Mouse (Mus musculus): ENCODE results near the gene Mob2. TPM values are rescaled to one million over a fixed set of nuclear protein-coding genes. Genes with fewer than 3 reads are reported as not detected.

Mob2 gene
- polyA plus RNA-seq, 1 experiment from 2014 or later = 64.4 TPM

DNA sequence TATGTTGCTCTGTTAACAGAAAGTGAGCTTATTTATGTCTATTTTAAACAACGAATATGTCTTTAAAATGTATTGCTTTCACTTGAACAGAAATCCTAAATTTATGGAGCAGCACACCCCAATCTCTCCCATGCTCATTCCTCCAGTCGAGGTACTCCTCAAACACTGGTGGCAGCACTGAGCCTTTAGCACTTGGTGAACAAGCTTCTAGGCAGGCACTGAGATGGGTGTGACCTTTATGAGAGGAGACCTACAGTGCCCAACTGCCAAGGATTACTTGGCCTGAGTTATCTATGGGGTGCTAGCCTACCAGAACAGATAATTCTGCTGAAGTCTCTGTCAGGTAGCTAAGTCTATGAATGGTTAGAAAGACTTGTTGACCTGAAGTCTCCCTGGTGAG lies 41.2 kb downstream of the Mob2 start:
- Histone ChIP-seq H3K4me2 (ENCODE audit: low read depth, low read length) (no peak overlapping the region), H3K9me3 (ENCODE audit: control insufficient read depth, low read length) (no peaks in the 10 kb centered on the region), H3K27me3 (replicated peaks; ENCODE audit: control insufficient read depth, insufficient read depth, low read length) (no peaks in the 10 kb centered on the region), H3K36me3 (ENCODE audit: control insufficient read depth, insufficient read depth, low read length) (no peaks in the 10 kb centered on the region), H3K4me1 (ENCODE audit: control insufficient read depth, insufficient read depth, low read length) (peaks cover 25% of the 10 kb centered on the region), H3K27ac (ENCODE audit: low read length) (no peak overlapping the region), H3K9ac (ENCODE audit: low read depth, low read length) (no peak overlapping the region), H3K4me3 (ENCODE audit: low read length) (no peak overlapping the region)
- ATAC-seq = 0 out of 2 replicates have a peak, but pooled peaks have one; percentile 34
- 49% methylated on average over 2 of the region's 2 CpGs for WGBS

DNA sequence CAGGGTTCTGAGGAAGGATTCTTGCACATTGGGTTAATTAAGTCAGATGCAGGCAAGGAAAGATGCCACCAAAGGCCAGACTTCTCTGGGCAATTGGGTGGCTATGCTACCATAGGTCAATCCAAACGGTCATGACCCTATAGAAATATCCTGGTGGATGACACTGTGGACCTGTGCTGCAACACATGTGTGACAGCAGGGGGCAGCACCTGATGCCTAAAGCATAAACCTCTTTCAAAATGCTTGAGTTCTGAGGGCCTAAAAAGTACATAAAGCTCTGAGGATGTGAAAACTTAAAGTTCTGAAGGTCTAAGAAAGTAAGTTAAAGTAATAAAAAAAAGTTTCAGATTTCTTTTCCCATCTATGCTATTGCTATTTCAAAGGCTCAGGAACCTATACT lies 44.3 kb downstream of the Mob2 start:
- no peaks in the 10 kb centered on the region for H3K27me3 ChIP-seq (replicated peaks; ENCODE audit: control insufficient read depth, insufficient read depth, low read length)
- ATAC-seq = peak; percentile 58
- H3K27ac ChIP-seq (ENCODE audit: low read length) = no peak overlapping the region
- H3K9ac ChIP-seq (ENCODE audit: low read depth, low read length) = no peak overlapping the region
- no peak overlapping the region for H3K4me2 ChIP-seq (ENCODE audit: low read depth, low read length)
- H3K9me3 ChIP-seq (ENCODE audit: control insufficient read depth, low read length) = no peaks in the 10 kb centered on the region
- no peak overlapping the region for H3K4me3 ChIP-seq (ENCODE audit: low read length)
- peaks cover 24% of the 10 kb centered on the region for H3K4me1 ChIP-seq (ENCODE audit: control insufficient read depth, insufficient read depth, low read length)
- WGBS = 60% methylated on average over 1 of the region's 1 CpGs
- no peaks in the 10 kb centered on the region for H3K36me3 ChIP-seq (ENCODE audit: control insufficient read depth, insufficient read depth, low read length)

DNA sequence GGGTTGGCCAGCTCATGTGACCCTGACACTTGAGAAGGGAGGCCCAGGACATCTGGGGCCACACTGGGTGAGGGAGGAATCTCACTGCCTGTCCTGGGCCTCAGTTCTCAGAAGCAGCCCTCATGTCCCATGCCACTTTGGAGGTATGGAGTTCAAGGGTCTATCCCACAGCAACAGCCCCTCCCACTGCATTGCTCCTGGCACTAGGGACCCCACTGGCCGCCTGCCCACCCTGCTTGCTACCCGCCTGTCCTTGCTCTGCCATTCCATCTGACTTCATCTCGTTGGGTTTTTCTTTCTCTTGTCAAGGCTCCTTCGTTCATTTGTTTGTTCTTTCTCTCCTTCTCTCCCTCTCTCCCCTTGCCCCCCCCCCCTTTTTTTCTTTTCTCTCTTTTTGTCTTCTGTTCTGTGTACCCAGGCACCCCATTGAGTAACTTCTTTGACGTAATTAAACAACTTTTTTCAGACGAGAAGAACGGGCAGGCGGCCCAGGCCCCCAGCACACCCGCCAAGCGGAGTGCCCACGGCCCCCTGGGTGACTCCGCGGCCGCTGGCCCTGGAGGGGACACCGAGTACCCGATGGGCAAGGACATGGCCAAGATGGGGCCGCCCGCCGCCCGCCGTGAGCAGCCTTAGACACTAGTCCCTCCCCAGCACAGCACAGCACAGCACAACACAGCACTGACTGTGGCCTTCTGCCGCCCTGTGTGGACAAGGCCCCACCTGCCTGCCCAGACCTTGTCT lies 59.1 kb downstream of the Mob2 start:
- WGBS = 83% methylated on average over 22 of the region's 22 CpGs

DNA sequence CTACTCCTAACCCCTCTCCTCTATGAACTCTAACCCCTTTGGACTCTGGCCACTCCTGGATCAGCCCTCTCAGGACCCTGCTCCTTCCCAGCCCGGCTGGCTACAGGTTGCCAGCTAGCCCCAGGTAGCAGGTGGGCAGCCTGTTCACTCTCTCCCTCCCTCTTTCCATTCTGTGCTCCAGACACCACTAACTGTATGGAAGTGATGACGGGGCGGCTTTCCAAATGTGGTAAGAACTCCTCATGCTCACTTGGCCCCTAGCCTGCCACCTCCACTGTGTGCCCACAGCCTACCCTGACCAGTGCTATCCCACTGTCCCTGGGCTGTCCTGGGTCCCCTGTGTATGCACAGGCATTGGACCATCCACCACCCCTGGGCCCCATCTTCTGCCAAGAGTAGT lies 60.2 kb downstream of the Mob2 start:
- Histone ChIP-seq H3K27ac (ENCODE audit: low read length) (no peak overlapping the region), H3K4me1 (ENCODE audit: control insufficient read depth, insufficient read depth, low read length) (no peaks in the 10 kb centered on the region), H3K4me3 (ENCODE audit: low read length) (no peak overlapping the region), H3K27me3 (replicated peaks; ENCODE audit: control insufficient read depth, insufficient read depth, low read length) (no peaks in the 10 kb centered on the region), H3K9me3 (ENCODE audit: control insufficient read depth, low read length) (no peaks in the 10 kb centered on the region), H3K36me3 (ENCODE audit: control insufficient read depth, insufficient read depth, low read length) (no peaks in the 10 kb centered on the region), H3K9ac (ENCODE audit: low read depth, low read length) (no peak overlapping the region), H3K4me2 (ENCODE audit: low read depth, low read length) (no peak overlapping the region)
- 92% methylated on average over 3 of the region's 3 CpGs for WGBS
- no peak for ATAC-seq

More for the DNA sequence above, 59.1 kb downstream of the Mob2 start:
- peak; percentile 24; the same call in 1 of the 2 replicates for ATAC-seq
- no peak overlapping the region for H3K9ac ChIP-seq (ENCODE audit: low read depth, low read length)
- no peaks in the 10 kb centered on the region for H3K9me3 ChIP-seq (ENCODE audit: control insufficient read depth, low read length)
- H3K27ac ChIP-seq (ENCODE audit: low read length) = no peak overlapping the region
- H3K4me3 ChIP-seq (ENCODE audit: low read length) = no peak overlapping the region
- H3K4me1 ChIP-seq (ENCODE audit: control insufficient read depth, insufficient read depth, low read length) = no peaks in the 10 kb centered on the region
- H3K27me3 ChIP-seq (replicated peaks; ENCODE audit: control insufficient read depth, insufficient read depth, low read length) = no peaks in the 10 kb centered on the region
- H3K36me3 ChIP-seq (ENCODE audit: control insufficient read depth, insufficient read depth, low read length) = no peaks in the 10 kb centered on the region
- no peak overlapping the region for H3K4me2 ChIP-seq (ENCODE audit: low read depth, low read length)

DNA sequence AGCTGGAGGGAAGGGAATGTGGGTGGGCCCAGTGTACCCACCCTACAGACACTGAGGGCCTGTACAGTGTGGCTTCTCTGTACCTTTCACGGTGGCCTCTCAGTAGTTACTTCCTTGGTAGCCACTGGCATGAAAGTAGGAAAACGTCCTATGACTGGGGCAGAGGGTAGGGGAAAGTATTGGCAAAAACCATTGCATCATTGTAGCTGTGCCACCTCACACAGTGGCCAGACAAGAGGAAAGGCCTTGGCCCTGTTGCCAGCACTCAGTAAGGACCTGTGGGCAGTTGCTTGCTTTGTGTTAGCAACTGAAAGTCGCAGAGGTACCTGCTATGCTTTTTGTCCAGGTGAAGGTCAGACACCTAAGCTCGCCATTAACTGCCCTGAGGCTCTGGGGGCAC lies 66.7 kb downstream of the Mob2 start:
- Histone ChIP-seq H3K4me3 (ENCODE audit: low read length) (no peak overlapping the region), H3K4me2 (ENCODE audit: low read depth, low read length) (no peak overlapping the region), H3K36me3 (ENCODE audit: control insufficient read depth, insufficient read depth, low read length) (no peaks in the 10 kb centered on the region), H3K4me1 (ENCODE audit: control insufficient read depth, insufficient read depth, low read length) (no peaks in the 10 kb centered on the region), H3K9ac (ENCODE audit: low read depth, low read length) (no peak overlapping the region), H3K27ac (ENCODE audit: low read length) (no peak overlapping the region), H3K27me3 (replicated peaks; ENCODE audit: control insufficient read depth, insufficient read depth, low read length) (no peaks in the 10 kb centered on the region), H3K9me3 (ENCODE audit: control insufficient read depth, low read length) (no peaks in the 10 kb centered on the region)
- no peak for ATAC-seq
- 87% methylated on average over 4 of the region's 4 CpGs for WGBS

DNA sequence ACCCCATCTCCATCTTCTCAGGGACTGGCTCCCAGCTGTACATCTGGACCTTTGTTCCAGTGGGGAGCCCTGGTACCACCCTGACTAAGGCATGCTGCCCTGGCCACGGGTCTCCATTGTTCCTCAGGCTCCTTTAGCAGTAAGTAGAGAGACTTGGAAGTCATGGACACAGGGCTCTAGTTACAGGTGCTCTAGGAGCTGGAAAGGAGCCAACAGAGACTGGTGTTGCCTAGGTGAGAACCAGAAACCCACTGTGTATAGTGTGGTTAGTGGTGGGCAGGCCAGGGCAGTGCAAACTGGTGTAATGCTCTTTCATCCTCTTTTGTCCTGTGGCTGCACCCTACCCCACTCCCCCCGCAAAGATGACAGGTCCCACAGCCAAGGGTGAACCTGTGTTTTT lies 69.7 kb downstream of the Mob2 start:
- H3K4me1 ChIP-seq (ENCODE audit: control insufficient read depth, insufficient read depth, low read length) = no peaks in the 10 kb centered on the region
- no peak overlapping the region for H3K4me3 ChIP-seq (ENCODE audit: low read length)
- no peak overlapping the region for H3K9ac ChIP-seq (ENCODE audit: low read depth, low read length)
- no peak overlapping the region for H3K27ac ChIP-seq (ENCODE audit: low read length)
- H3K9me3 ChIP-seq (ENCODE audit: control insufficient read depth, low read length) = no peaks in the 10 kb centered on the region
- H3K36me3 ChIP-seq (ENCODE audit: control insufficient read depth, insufficient read depth, low read length) = no peaks in the 10 kb centered on the region
- H3K4me2 ChIP-seq (ENCODE audit: low read depth, low read length) = no peak overlapping the region
- no peak for ATAC-seq
- WGBS = 75% methylated on average over 2 of the region's 2 CpGs
- H3K27me3 ChIP-seq (replicated peaks; ENCODE audit: control insufficient read depth, insufficient read depth, low read length) = no peaks in the 10 kb centered on the region

DNA sequence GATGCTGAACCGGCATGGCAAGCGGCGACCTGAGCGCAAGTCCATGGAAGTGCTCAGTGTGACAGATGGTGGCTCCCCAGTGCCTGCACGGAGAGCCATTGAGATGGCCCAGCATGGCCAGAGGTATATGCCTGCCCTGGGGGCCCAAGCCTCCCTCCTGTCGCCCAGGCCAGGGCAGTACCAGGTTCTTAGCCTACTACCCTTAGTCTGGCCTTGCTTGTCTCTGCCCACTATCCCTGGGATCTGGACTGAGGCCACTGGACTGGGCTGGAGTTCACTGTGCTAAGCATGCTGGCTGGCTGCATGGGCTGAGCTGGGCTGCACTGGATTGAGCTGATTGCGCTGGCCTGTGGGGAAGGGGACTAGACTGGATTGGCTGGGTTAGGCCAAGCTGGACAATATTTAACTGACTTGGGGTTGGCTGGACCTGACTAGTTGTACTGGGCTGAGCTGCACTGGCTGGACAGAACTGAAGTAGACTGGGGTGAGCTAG lies 72.5 kb downstream of the Mob2 start:
- no peaks in the 10 kb centered on the region for H3K36me3 ChIP-seq (ENCODE audit: control insufficient read depth, insufficient read depth, low read length)
- no peak for ATAC-seq
- no peak overlapping the region for H3K27ac ChIP-seq (ENCODE audit: low read length)
- 84% methylated on average over 7 of the region's 7 CpGs for WGBS
- no peaks in the 10 kb centered on the region for H3K9me3 ChIP-seq (ENCODE audit: control insufficient read depth, low read length)
- no peaks in the 10 kb centered on the region for H3K4me1 ChIP-seq (ENCODE audit: control insufficient read depth, insufficient read depth, low read length)
- H3K27me3 ChIP-seq (replicated peaks; ENCODE audit: control insufficient read depth, insufficient read depth, low read length) = no peaks in the 10 kb centered on the region
- H3K4me3 ChIP-seq (ENCODE audit: low read length) = no peak overlapping the region
- H3K9ac ChIP-seq (ENCODE audit: low read depth, low read length) = no peak overlapping the region
- H3K4me2 ChIP-seq (ENCODE audit: low read depth, low read length) = no peak overlapping the region

DNA sequence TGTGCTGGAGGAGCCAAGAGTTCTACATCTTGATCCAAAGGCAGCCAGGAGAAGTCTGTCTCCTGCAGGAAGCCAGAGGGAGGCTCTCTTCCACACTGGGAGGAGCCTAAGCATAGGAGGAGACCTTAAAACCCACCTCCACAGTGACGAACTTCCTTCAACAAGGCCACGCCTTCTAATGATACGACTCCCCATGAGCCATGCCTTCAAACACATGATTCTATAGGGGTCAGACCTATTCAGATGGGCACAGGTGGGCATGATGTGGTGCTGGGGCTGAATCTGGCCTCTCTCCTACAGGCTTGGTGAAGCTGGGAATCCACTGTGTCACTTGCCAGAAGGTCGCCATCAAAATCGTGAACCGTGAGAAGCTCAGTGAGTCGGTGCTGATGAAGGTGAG lies 79.6 kb downstream of the Mob2 start:
- ATAC-seq = no peak
- H3K4me1 ChIP-seq (ENCODE audit: control insufficient read depth, insufficient read depth, low read length) = no peaks in the 10 kb centered on the region

DNA sequence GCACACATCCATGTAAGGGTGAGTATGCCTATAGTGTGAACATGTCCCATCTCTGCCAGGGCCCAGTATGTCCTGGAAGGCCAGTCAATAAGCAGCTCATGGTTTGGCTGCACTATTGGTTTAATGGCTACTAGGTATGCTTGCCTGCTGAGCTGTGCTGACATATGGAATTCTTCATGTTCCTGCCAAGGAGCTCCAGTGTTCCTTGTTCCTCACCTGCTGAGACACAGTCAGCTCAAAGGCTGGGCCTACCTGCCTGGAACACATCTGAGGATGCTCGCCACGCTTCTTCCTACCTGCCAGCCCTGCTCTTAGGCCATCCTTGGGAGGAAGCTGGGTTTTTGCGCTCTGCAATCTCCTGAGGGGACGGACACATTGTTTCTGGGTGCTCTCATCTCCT lies 81.6 kb downstream of the Mob2 start:
- Histone ChIP-seq H3K4me2 (ENCODE audit: low read depth, low read length) (no peak overlapping the region), H3K27ac (ENCODE audit: low read length) (no peak overlapping the region), H3K36me3 (ENCODE audit: control insufficient read depth, insufficient read depth, low read length) (no peaks in the 10 kb centered on the region), H3K9me3 (ENCODE audit: control insufficient read depth, low read length) (no peaks in the 10 kb centered on the region), H3K4me1 (ENCODE audit: control insufficient read depth, insufficient read depth, low read length) (no peaks in the 10 kb centered on the region), H3K9ac (ENCODE audit: low read depth, low read length) (no peak overlapping the region), H3K27me3 (replicated peaks; ENCODE audit: control insufficient read depth, insufficient read depth, low read length) (no peaks in the 10 kb centered on the region), H3K4me3 (ENCODE audit: low read length) (no peak overlapping the region)
- no peak for ATAC-seq
- WGBS = 89% methylated on average over 4 of the region's 4 CpGs

More for the DNA sequence above, 79.6 kb downstream of the Mob2 start:
- WGBS = 84% methylated on average over 7 of the region's 7 CpGs
- H3K9me3 ChIP-seq (ENCODE audit: control insufficient read depth, low read length) = no peaks in the 10 kb centered on the region
- H3K36me3 ChIP-seq (ENCODE audit: control insufficient read depth, insufficient read depth, low read length) = no peaks in the 10 kb centered on the region
- no peak overlapping the region for H3K27ac ChIP-seq (ENCODE audit: low read length)
- no peak overlapping the region for H3K9ac ChIP-seq (ENCODE audit: low read depth, low read length)
- H3K27me3 ChIP-seq (replicated peaks; ENCODE audit: control insufficient read depth, insufficient read depth, low read length) = no peaks in the 10 kb centered on the region
- no peak overlapping the region for H3K4me2 ChIP-seq (ENCODE audit: low read depth, low read length)
- H3K4me3 ChIP-seq (ENCODE audit: low read length) = no peak overlapping the region

DNA sequence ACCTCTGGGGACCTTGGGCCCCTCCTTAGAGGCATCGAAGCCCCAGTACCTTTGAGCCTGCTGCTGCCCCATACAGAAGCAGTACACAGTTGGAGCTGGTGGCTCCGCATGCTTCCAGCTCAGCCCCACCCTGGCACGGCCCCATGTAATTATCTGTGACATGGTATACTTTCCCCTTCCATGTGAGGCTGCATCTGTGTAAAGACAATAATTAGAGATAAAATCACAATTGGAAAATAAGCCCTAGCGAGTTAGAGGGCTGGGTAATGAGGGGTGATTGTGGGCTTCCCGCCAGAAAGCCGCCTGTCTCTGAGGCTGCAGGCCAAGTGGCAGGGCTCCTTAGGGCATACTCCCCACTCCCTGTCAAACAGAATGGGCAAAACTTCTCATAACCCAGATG lies 82.9 kb downstream of the Mob2 start:
- no peak overlapping the region for H3K27ac ChIP-seq (ENCODE audit: low read length)
- WGBS = 75% methylated on average over 6 of the region's 6 CpGs
- H3K4me3 ChIP-seq (ENCODE audit: low read length) = no peak overlapping the region
- no peaks in the 10 kb centered on the region for H3K4me1 ChIP-seq (ENCODE audit: control insufficient read depth, insufficient read depth, low read length)
- H3K9ac ChIP-seq (ENCODE audit: low read depth, low read length) = no peak overlapping the region
- ATAC-seq = no peak
- no peaks in the 10 kb centered on the region for H3K9me3 ChIP-seq (ENCODE audit: control insufficient read depth, low read length)
- H3K36me3 ChIP-seq (ENCODE audit: control insufficient read depth, insufficient read depth, low read length) = no peaks in the 10 kb centered on the region
- H3K4me2 ChIP-seq (ENCODE audit: low read depth, low read length) = no peak overlapping the region
- H3K27me3 ChIP-seq (replicated peaks; ENCODE audit: control insufficient read depth, insufficient read depth, low read length) = no peaks in the 10 kb centered on the region

Measured in intestine, embryonic 16.5 days (tissue).